11 mouse cellular contexts compared by ENCODE assay signal in genomic region chr2:157459736-157460135, GRCm38 (mm10). TPM values are rescaled to one million over a fixed set of nuclear protein-coding genes. Genes with fewer than 3 reads are reported as not detected.
DNase-seq lines count a peak whose midpoint lies in the region; ATAC-seq lines count a peak whose summit lies in the region.
"Had no signal": no experiment of that assay in that cellular context is flagged by ENCODE, and none has a peak within 500 bp of the region (broad histone marks: within the 10 kb centered on the region; RNA-seq: fewer than 3 reads in every experiment).

No protein-coding gene starts in this region.

- peaks cover 36% of the 10 kb centered on the region for H3K36me3 ChIP-seq in heart, embryonic 10.5 days
- H3K36me3 ChIP-seq in hindbrain, embryonic 13.5 days, result peaks cover 35% of the 10 kb centered on the region
- peaks cover 9% of the 10 kb centered on the region; the same call in 1 of the 2 replicates for H3K36me3 ChIP-seq in midbrain, embryonic 16.5 days (ENCODE audit: control insufficient read depth, insufficient read depth, low read length)

- H3K27ac ChIP-seq in heart, embryonic 10.5 days, result peak overlapping the region; percentile 75
- H3K27ac ChIP-seq in hindbrain, embryonic 13.5 days, result peak overlapping the region; percentile 60
- H3K27ac ChIP-seq in midbrain, embryonic 16.5 days (ENCODE audit: low read length), result peak overlapping the region; percentile 52

- H3K27me3 ChIP-seq in heart, embryonic 10.5 days (ENCODE audit: insufficient read depth, poor library complexity, severe bottlenecking), result peaks cover 5% of the 10 kb centered on the region
- no peaks in the 10 kb centered on the region for H3K27me3 ChIP-seq in hindbrain, embryonic 13.5 days
- no peaks in the 10 kb centered on the region for H3K27me3 ChIP-seq in midbrain, embryonic 16.5 days (ENCODE audit: control insufficient read depth, insufficient read depth, low read depth, low read length)

- 22% methylated on average over 5 of the region's 5 CpGs for WGBS in heart, embryonic 10.5 days
- 23% methylated on average over 5 of the region's 5 CpGs for WGBS in hindbrain, embryonic 13.5 days
- WGBS in midbrain, embryonic 16.5 days, result 13% methylated on average over 5 of the region's 5 CpGs

- DNase-seq in heart, embryonic 10.5 days (ENCODE audit: low spot score), result no peak
- no peak for DNase-seq in heart, adult 11 months
- DNase-seq in embryo, embryonic 10.5 days (ENCODE audit: low spot score), result peak; percentile 60
- no peak for DNase-seq in right cerebral cortex, postnatal 10 days (ENCODE audit: low spot score in 2 of 2)
- DNase-seq in thymus, postnatal 0 days (ENCODE audit: low spot score), result no peak
- DNase-seq in spleen, adult 18-20 months, result no peak
- DNase-seq: cerebellum, adult 11 months; kidney, adult 2 months; lung, adult 18-20 months had no signal

- H3K9ac ChIP-seq in hindbrain, embryonic 13.5 days, result peak overlapping the region; percentile 49
- H3K9ac ChIP-seq in midbrain, embryonic 16.5 days (ENCODE audit: low read depth, low read length), result peak overlapping the region; percentile 27; the same call in 1 of the 2 replicates

- no peaks in the 10 kb centered on the region for H3K9me3 ChIP-seq in heart, embryonic 10.5 days
- H3K9me3 ChIP-seq in hindbrain, embryonic 13.5 days, result no peaks in the 10 kb centered on the region
- no peaks in the 10 kb centered on the region for H3K9me3 ChIP-seq in midbrain, embryonic 16.5 days (replicated peaks; ENCODE audit: control insufficient read depth, low read length, poor library complexity, severe bottlenecking)

- ATAC-seq in hindbrain, embryonic 13.5 days (ENCODE audit: low FRiP score), result no peak
- ATAC-seq in midbrain, embryonic 16.5 days, result no peak

- no peak overlapping the region for H3K4me2 ChIP-seq in hindbrain, embryonic 13.5 days
- H3K4me2 ChIP-seq in midbrain, embryonic 16.5 days (ENCODE audit: low read length), result no peak overlapping the region

- peaks cover 80% of the 10 kb centered on the region for H3K4me1 ChIP-seq in heart, embryonic 10.5 days
- peaks cover 76% of the 10 kb centered on the region for H3K4me1 ChIP-seq in hindbrain, embryonic 13.5 days (replicated peaks)
- peaks cover 57% of the 10 kb centered on the region for H3K4me1 ChIP-seq in midbrain, embryonic 16.5 days (ENCODE audit: control insufficient read depth, insufficient read depth, low read length)

- H3K4me3 ChIP-seq in heart, embryonic 10.5 days, result no peak overlapping the region
- H3K4me3 ChIP-seq in hindbrain, embryonic 13.5 days, result no peak overlapping the region
- H3K4me3 ChIP-seq in midbrain, embryonic 16.5 days (ENCODE audit: low read depth, low read length), result no peak overlapping the region

RNA-seq across cellular contexts. Expression of gene Src, which starts 41.5 kb away (rescaled TPM):
- 9.3 and 12.7 TPM in 2 replicates for polyA plus RNA-seq in heart, embryonic 10.5 days (2016; fragmentation: Nextera tagmentation; extraction: Ambion mirVana)
- polyA plus RNA-seq in hindbrain, embryonic 13.5 days (2015; fragmentation: Nextera tagmentation; extraction: Ambion mirVana), result 31.3 and 31.8 TPM in 2 replicates
- polyA plus RNA-seq in midbrain, embryonic 16.5 days (2015; fragmentation: Nextera tagmentation; extraction: Ambion mirVana), result 32.5 and 33.2 TPM in 2 replicates
- 5.3 and 5.9 TPM in 2 replicates for polyA plus RNA-seq in thymus, postnatal 0 days (2015; fragmentation: Nextera tagmentation; extraction: Ambion mirVana)
